Mouse (Mus musculus): ENCODE data around the gene Map1lc3b.

- TF ChIP-seq POLR2A (IDR thresholded peaks at IDR 0.05; ENCODE audit: borderline replicate concordance, low read depth, low read length) (no peak), CTCF (IDR thresholded peaks at IDR 0.05; ENCODE audit: low read depth, low read length) (no peak)
These were observed 3.8 kb downstream of the Map1lc3b start for GRCm38 (mm10) chr8:121593983-121594382.
